Mouse (Mus musculus) naive thymus-derived CD4-positive, alpha-beta T cell, adult 2 months (primary cell): Measurements from ENCODE around the gene Lypd4.
"Not testable (repeated sequence)": the region's sequence is repeated elsewhere in the genome, so short reads cannot be mapped to it uniquely, and the experiment has no call there.

Source experiments
- DNase-seq: peaks from one replicate; pipeline ENCODE4 v3.0.0-alpha.2; 2011; ENCODE audit warnings: low read depth

The Lypd4 gene

DNA sequence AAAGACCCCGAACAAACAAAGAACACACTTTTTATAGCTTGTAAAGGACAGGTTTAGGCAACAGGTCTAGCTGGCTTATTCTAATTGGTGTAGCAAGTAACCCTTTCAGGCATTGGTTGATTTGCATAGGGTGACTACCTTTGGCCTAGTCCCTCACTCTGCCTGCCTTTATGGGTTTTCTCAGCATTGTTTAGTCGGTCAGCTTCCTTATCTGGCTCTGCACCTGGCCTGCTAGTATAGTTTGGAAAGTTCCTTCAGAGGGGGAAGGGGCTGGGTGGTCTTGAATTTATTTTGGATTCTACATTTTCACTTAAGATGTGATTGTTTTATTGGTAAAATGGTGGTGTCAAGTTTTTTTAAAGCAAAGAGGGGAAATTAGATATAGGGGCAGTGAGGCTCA, 23.2 kb downstream of the Lypd4 start:
- not testable (repeated sequence) for DNase-seq

DNA sequence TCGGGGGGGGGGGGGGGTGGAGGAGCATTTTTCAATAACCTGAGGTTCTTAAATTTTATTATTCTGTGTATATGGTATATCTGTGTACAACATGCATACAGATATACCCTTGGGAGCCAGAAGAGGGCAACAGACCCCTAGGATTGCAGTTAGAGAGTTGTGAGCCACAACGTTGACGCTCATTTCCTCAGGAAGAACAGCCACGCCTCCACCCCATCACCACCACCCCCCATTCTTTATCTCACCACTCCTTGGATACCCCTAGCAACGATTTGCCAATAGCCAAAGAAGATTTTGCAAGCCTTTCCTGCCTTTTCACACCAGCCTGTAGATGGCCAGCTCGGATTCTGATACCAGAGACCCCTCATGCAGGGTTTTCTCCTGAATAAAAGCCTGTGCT, 24.0 kb downstream of the Lypd4 start:
- peak; percentile 54 for DNase-seq

DNA sequence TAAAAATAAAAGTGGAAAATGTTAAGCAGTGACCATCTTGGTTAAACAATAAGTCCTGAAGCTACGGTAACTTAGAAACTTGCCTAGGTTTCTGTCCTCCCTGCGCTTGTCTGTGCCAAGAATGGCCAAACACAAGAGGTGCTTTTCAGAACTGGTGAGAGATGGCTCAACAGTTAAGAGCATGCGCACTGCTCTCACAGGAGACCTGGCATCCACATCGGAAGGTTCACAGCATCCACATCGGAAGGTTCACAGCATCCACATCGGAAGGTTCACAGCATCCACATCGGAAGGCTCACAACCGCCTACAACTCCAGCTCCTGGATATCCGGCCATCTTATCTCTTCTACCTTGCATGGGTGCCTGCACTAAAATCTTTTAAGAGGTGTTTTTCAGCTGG, 24.6 kb downstream of the Lypd4 start:
- DNase-seq = no peak

DNA sequence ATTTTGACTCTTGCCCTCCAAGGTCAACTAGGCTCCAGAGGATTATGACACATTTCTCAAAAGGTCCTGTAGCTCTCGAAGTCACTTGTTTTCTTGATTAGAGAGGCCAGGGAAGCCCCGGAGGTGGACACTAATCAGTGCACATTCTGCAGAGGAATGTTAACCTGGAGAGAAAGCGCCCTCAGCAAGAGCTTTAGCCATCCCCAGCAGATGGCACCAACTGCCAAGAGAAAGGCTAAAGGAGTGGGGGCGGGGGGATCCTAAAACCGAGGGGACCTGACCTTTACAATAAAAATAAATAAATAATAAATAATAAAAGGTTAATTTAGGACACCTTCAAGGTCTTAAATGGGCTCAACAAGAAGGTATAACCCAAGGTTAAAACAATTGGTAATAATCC, 25.6 kb downstream of the Lypd4 start:
- DNase-seq = no peak

DNA sequence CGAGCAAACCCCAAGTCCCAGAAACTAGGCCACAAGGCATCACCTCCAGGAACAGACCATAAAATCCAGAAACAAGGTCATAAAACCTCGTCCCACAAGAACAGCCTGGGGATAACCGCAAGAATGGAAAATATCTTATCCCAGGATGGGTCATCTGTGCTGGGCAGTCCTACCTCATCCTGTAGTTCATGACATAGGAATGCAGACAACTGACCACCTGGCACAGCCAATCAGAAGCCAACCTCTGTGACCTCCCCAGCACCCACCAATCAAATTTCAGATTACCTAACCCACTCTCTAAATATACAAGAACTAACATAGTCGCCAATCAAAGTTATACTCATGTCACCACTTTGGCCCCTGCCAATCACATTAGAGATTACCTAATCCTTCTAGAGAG, 28.7 kb downstream of the Lypd4 start:
- no peak for DNase-seq

DNA sequence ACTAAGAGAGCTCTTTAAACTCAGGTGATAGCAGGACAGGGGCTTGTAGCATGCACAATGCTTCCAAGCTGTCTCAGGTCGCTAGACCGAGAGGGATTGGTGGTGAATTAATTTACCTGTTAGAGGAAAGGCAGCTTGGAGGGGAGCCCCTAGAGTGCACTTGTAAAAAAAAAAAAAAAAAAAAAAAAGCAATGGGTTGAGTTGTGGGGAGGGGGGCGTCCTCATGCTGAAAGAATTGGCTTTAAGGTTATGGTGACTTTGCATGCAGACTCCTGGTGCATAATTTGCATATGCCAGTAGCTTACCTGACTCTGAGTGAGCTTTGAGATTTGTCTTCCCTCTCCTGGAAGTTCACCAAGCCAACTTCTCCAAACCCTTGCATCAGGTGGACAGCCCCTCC, 29.4 kb downstream of the Lypd4 start:
- DNase-seq = no peak

DNA sequence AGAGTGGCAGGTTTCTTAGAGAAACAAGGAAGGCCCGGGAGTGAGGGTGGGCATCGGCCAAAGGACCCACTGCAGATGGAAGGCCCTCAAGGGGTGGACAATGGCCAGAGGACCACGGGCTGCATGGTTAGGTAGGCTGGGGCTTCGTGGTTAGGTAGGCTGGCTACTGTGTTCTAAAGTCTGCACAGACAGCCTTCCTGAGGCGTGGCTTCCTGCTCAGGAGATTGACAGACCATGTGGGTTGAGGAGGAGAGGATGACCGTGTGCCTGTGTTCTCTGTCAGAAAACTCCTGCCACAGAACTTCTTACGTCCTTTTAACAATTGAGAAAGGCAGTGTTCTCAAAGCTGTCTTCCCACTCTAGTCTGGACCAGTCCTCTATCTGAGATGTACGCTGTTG, 30.3 kb downstream of the Lypd4 start:
- peak; percentile 46 for DNase-seq

DNA sequence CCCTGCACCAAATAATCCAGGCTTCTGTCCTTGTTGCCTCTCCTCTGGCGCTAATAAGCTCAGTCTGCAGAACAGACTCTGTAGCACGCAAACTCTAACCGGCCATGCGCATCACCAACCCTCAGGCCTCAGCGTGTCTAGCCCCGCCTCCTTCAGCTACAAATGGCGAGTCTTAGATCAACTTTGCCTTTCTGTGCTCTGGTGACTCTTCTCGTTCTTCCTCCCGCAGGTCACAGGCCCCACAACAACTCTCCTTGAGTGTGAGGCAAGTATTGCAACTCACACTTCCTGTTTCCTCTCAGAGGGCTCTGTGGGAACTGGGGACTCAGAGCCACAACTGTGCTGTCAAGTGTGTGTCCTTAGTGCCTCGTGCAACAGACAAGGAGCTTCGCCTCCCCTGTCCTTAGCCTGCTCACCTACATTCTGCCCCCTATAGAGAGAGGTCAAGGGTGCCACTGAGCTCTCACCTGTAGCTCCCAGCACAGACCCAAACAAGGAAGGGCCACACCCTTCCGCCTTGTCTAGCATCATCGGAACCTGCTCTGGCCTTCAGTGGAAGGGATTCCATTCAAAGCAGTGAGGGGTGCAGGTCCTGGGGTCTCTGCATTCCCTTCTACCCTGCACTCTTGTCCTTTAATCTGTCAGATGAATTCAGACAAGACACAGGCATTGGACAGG, 30.9 kb downstream of the Lypd4 start:
- peak; percentile 58 for DNase-seq

DNA sequence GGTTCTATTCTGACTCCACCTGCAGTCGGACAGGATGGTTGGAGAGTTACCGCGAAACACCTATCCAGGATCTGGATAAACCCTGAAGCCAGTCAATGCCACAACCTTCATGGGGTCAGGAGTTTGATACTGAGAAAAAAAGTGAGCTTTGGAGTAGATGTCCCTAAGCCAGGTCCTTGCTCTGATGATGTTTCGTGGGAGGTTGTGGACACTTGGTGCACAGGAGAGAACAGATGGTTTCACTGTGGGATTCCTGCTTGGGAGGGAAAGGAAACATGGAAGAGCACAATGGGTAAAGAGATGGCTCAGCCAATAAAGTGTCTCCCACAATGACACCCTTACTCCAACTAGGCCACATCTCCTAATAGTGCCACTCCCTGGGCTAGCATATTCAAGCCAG, 42.6 kb downstream of the Lypd4 start:
- DNase-seq = no peak

DNA sequence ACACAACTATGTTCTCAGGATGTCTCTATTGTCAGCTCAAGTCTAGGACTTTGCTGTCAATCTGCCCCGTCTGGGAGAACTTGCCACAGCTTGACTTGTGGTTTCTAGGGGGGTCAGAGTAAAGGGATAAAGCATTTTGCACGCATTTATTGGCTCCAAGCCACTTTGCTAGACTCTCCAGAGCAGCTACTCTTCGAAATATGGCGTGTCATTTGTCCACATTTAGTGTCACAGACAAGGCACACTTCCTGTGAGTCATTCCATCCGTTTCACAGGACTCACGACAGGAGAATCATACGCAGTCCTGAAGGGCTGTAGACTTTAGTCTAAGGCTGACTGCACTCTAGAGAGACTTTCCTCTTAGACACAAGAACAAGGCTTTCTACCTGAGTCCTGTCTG, 45.3 kb downstream of the Lypd4 start:
- no peak for DNase-seq

DNA sequence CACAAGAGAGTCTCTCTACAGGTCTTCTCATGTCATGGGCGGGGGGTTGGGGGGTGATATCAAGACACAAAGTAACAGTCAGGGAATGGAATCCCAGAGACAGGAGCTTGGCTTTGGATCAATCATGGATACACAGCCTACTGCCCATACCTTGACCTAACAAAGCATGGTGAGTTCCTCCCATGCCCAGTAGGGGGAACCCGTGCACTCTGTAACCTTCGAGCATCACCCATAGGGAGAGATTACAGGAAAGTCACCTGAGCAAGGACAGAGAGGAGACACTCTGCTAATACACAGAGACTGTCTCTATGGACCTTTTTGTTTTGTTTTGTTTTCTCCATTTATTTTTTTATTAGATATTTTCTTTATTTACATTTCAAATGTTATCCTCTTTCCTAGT, 52.2 kb downstream of the Lypd4 start:
- peak; percentile 90 for DNase-seq
